Comparison of ENCODE assay signal across 1 mouse cellular context in the genomic region with DNA sequence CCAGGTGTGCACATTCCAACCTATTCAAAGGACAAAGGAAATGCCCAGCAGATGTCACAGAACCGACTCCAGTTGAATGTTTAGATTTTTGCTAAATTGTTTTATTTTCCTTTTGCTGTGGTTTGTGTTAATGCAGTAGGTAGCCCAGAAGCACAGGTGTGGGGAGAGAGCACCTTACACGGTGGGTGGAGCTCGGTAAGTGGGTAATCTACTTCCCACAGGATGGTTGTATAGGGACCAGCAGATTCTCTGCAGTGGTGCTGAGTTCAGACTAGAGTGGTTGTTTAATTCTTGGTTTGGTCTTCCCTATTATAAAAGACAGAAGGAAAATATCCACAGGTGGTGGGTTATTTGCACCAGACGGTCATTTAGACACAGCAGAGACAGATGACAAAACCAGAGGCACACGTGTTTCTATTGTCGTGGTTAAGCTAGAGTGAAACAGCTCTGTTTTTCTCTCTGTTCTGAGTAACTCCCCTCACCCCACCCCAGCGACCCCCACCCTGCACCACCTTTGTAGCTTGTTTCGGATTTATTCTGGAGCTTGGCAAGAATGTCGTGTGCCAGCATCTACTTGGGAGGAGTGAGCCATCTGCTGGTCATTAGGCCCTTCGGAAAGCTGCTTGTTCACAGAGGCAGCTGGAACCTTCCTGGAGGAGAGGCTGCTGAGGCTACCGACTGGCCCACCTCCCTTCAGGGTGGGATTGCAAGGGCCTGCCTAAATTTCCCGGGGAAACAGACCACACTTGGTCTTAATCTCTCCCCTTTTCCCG.
A peak's percentile ranks its signal among the peaks of the same experiment; 100 is the strongest.
TF ChIP-seq lines count a peak whose summit lies in the region.

No protein-coding gene starts in this region.

TF ChIP-seq in MEL, 35 proteins besides CTCF, POLR2A, EP300 and RAD21:
- peak; percentile 14; the same call in 1 of the 2 replicates for TF ChIP-seq SMC3 (IDR thresholded peaks at IDR 0.05; ENCODE audit: low read depth, low read length)
